Mouse (Mus musculus) brain, embryonic 14.5 days (tissue): ENCODE measurements around the gene Atg10.

Source experiments
- CTCF ChIP-seq: fragments of 200-500 bp; IDR thresholded peaks from 2 replicates; pipeline ENCODE4 v1.5.1; 2012; ENCODE audit warnings: inconsistent platforms, mild to moderate bottlenecking, moderate library complexity, borderline replicate concordance; ENCODE audit not compliant: insufficient read depth, insufficient read length; ENCODE audit errors: extremely low read depth
- POLR2A ChIP-seq: fragments of 200-500 bp; IDR thresholded peaks from 2 replicates; pipeline ENCODE4 v1.6.1; 2012; ENCODE audit warnings: mild to moderate bottlenecking, inconsistent platforms, borderline replicate concordance; ENCODE audit not compliant: poor library complexity, insufficient read depth, insufficient read length, severe bottlenecking; ENCODE audit errors: extremely low read depth

DNA sequence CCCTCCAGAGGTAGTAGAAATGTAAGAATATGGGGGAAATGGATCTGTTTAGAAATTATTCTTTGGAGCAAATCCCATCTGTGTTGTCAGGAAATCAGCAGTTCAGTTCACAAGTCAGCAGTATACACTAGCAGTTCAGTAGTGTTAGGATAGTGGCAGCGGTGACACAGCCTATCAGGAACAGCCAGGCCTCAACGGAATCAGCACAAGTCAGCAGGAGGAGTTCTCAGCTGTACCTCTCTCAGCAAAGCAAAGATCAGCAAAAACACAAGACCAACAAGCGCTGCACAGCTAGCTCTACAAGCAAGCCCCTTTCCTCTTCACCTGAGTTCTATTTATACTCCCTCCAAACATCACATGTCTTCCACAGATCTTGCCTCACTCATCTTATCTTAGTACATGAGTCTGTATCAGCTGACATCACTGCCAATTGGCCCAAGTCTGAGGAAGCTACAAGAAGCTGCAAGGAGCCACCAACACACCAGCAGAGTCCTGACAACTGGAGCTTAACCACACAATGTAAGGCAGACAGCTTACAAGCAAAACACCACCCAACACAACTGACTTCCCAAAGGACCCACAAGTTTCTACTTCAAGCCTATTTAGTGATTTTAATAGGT lies 38.4 kb downstream of the Atg10 start:
- TF ChIP-seq CTCF (no peak), POLR2A (no peak)
